Mouse (Mus musculus) liver, embryonic 14.5 days (tissue): Measurements from ENCODE around the gene Svop.

ENCODE experiments used
- CTCF ChIP-seq: IDR thresholded peaks from 2 replicates; pipeline ENCODE4 v1.5.1; 2016; ENCODE audit warnings: antibody characterized with exemption, low read depth, control low read depth
- EP300 ChIP-seq: IDR thresholded peaks from 2 replicates; pipeline ENCODE4 v1.6.1; 2016; ENCODE audit warnings: antibody characterized with exemption, low read depth

DNA sequence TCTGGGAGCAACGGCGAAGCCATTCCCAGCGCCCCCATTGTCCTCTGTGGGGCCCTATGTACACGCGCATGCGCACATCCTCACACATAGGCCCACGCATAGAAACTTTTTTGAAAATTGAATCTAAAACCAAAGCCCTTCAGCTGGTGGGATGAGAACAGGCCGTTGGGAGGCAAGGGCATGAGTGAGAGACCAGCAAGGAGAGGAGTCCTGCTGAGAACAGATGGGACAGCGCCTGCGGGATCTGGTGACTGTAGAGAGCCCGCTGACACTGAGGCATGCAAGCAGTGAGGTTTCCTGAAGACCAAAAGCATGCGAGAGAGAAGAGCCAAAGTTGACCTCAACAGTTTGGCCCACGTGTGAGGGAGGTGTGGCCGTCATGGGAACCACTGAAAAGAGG is 5.9 kb downstream of the Svop start:
- TF ChIP-seq CTCF (no peak), EP300 (no peak)
